Mouse (Mus musculus): ENCODE results near the gene Spata46. TPM values are rescaled to one million over a fixed set of nuclear protein-coding genes. Genes with fewer than 3 reads are reported as not detected.

The Spata46 gene
- polyA plus RNA-seq, 1 experiment from 2014 or later, result 1.5 TPM

- Histone ChIP-seq H3K27me3 (replicated peaks; ENCODE audit: low read depth, poor library complexity, severe bottlenecking) (no peaks in the 10 kb centered on the region), H3K27ac (replicated peaks) (no peak overlapping the region), H3K4me3 (no peak overlapping the region), H3K4me1 (peaks cover 5% of the 10 kb centered on the region; the same call in 1 of the 2 replicates), H3K9me3 (no peaks in the 10 kb centered on the region), H3K36me3 (replicated peaks) (no peaks in the 10 kb centered on the region)
- 63% methylated on average over 6 of the region's 6 CpGs for WGBS
- peak; percentile 25 for DNase-seq (ENCODE audit: low spot score)
Observed at GRCm38 (mm10) chr1:170303103-170303502, 5.5 kb upstream of the Spata46 start.

DNA sequence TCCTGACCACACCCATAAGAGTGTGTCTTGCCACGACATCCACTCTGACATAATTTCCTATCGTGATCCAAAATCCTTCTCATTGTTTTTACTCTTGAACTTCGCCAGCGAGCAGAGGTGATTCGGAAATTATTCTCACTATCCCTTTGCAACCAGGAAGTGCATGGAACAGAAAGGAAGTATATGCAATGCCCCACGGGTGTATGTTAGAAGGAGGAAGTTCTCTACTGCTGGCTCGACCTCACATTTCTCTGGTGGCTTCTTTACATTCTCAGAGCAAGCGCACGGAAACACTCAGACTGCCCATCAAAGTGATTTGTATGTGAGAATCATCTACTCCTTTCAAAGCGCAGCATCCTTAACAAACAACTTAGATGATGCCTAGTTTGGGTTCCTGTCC is 3.6 kb upstream of the Spata46 start:
- H3K36me3 ChIP-seq (replicated peaks), result no peaks in the 10 kb centered on the region
- no peaks in the 10 kb centered on the region for H3K27me3 ChIP-seq (replicated peaks; ENCODE audit: low read depth, poor library complexity, severe bottlenecking)
- WGBS, result 92% methylated on average over 10 of the region's 10 CpGs
- DNase-seq (ENCODE audit: low spot score), result no peak
- H3K4me1 ChIP-seq, result peaks cover 5% of the 10 kb centered on the region; the same call in 1 of the 2 replicates
- H3K9me3 ChIP-seq, result no peaks in the 10 kb centered on the region
- H3K4me3 ChIP-seq, result no peak overlapping the region
- H3K27ac ChIP-seq (replicated peaks), result no peak overlapping the region

- Histone ChIP-seq H3K9me3 (no peaks in the 10 kb centered on the region), H3K36me3 (replicated peaks) (no peaks in the 10 kb centered on the region), H3K27me3 (replicated peaks; ENCODE audit: low read depth, poor library complexity, severe bottlenecking) (no peaks in the 10 kb centered on the region), H3K27ac (replicated peaks) (no peak within 1 kb of the TSS), H3K4me1 (peaks cover 9% of the 10 kb centered on the region), H3K4me3 (no peak within 1 kb of the TSS)
- 94% methylated on average over 4 of the region's 4 CpGs for WGBS
- no peak for DNase-seq (ENCODE audit: low spot score)
Observed at GRCm38 (mm10) chr1:170306232-170306631, 2.4 kb upstream of the Spata46 start, which contains the start of gene Gm7694. Gene Gm7694 (minus strand): TSS chr1:170306332.

GRCm38 (mm10) chr1:170311431-170311830 is 2.8 kb downstream of the Spata46 start:
- DNase-seq (ENCODE audit: low spot score), result no peak
- no peaks in the 10 kb centered on the region for H3K9me3 ChIP-seq
- peaks cover 19% of the 10 kb centered on the region for H3K4me1 ChIP-seq
- H3K27me3 ChIP-seq (replicated peaks; ENCODE audit: low read depth, poor library complexity, severe bottlenecking), result no peaks in the 10 kb centered on the region
- H3K36me3 ChIP-seq (replicated peaks), result no peaks in the 10 kb centered on the region
- no peak overlapping the region for H3K27ac ChIP-seq (replicated peaks)
- H3K4me3 ChIP-seq, result no peak overlapping the region
- WGBS, result 74% methylated on average over 6 of the region's 6 CpGs

- Histone ChIP-seq H3K27me3 (replicated peaks; ENCODE audit: low read depth, poor library complexity, severe bottlenecking) (no peaks in the 10 kb centered on the region), H3K27ac (replicated peaks) (no peak overlapping the region), H3K9me3 (no peaks in the 10 kb centered on the region), H3K36me3 (replicated peaks) (no peaks in the 10 kb centered on the region), H3K4me3 (no peak overlapping the region), H3K4me1 (no peaks in the 10 kb centered on the region)
- DNase-seq (ENCODE audit: low spot score), result no peak
- 95% methylated on average over 2 of the region's 2 CpGs for WGBS
Observed at GRCm38 (mm10) chr1:170322046-170322445, 13.4 kb downstream of the Spata46 start.

DNA sequence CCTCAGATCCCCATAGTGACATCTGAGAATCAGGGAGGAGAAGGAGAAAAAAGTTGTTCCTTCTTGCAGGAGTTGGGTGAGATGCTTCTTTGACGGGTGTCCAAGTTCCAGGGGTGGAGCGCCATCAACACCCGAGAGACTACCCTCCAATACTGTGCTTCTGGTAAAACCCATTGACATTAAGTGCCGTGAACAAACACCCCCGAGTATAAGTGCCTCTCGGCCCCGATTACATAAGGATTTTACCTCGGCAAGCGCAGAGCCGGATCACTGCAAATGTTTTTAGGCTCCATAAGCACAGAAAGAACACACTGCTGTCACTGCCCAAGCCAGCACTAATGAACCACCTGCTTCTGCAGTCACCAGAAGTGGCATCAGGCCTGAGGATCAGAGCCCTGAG is 14.4 kb downstream of the Spata46 start:
- H3K4me3 ChIP-seq, result no peak overlapping the region

GRCm38 (mm10) chr1:170324312-170324711 is 15.7 kb downstream of the Spata46 start:
- Histone ChIP-seq H3K9me3 (no peaks in the 10 kb centered on the region), H3K36me3 (replicated peaks) (no peaks in the 10 kb centered on the region), H3K27ac (replicated peaks) (no peak overlapping the region), H3K4me1 (peaks cover 8% of the 10 kb centered on the region), H3K4me3 (no peak overlapping the region), H3K27me3 (replicated peaks; ENCODE audit: low read depth, poor library complexity, severe bottlenecking) (no peaks in the 10 kb centered on the region)
- 84% methylated on average over 1 of the region's 1 CpGs for WGBS
- DNase-seq (ENCODE audit: low spot score), result no peak

More for the DNA sequence above, 14.4 kb downstream of the Spata46 start:
- Histone ChIP-seq H3K27ac (replicated peaks) (no peak overlapping the region), H3K4me1 (peaks cover 2% of the 10 kb centered on the region; the same call in 1 of the 2 replicates), H3K36me3 (replicated peaks) (no peaks in the 10 kb centered on the region), H3K27me3 (replicated peaks; ENCODE audit: low read depth, poor library complexity, severe bottlenecking) (no peaks in the 10 kb centered on the region), H3K9me3 (no peaks in the 10 kb centered on the region)
- DNase-seq (ENCODE audit: low spot score), result no peak
- WGBS, result 93% methylated on average over 10 of the region's 10 CpGs

- Histone ChIP-seq H3K4me1 (peaks cover 8% of the 10 kb centered on the region), H3K4me3 (no peak overlapping the region)
Observed at GRCm38 (mm10) chr1:170325277-170325676, 16.7 kb downstream of the Spata46 start.

DNA sequence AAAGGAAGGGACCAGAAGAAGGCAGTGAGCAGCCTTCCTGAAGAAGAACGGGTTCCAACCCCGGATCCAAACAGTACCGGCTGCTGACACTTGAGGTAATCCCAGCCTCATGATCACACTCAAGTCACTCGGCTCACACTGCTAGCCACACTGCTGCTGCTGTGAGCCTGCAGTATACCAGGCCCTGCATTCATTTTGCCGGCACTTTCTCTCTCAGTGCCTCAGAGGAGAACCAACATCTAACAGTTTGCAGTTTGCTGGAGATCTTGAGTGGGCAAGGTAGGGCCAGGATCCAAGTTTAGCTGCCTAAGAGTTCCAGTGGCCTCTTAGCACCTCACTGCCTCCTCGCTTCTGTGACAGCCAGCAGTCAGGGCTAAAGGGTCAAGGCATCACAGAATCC is 23.3 kb downstream of the Spata46 start:
- H3K4me1 ChIP-seq, result peaks cover 14% of the 10 kb centered on the region
- H3K27ac ChIP-seq (replicated peaks), result no peak overlapping the region
- no peaks in the 10 kb centered on the region for H3K9me3 ChIP-seq
- H3K27me3 ChIP-seq (replicated peaks; ENCODE audit: low read depth, poor library complexity, severe bottlenecking), result no peaks in the 10 kb centered on the region
- 66% methylated on average over 6 of the region's 6 CpGs for WGBS
- no peak for DNase-seq (ENCODE audit: low spot score)
- H3K36me3 ChIP-seq (replicated peaks), result no peaks in the 10 kb centered on the region
- no peak overlapping the region for H3K4me3 ChIP-seq

More at GRCm38 (mm10) chr1:170325277-170325676, 16.7 kb downstream of the Spata46 start:
- Histone ChIP-seq H3K27me3 (replicated peaks; ENCODE audit: low read depth, poor library complexity, severe bottlenecking) (no peaks in the 10 kb centered on the region), H3K9me3 (no peaks in the 10 kb centered on the region), H3K27ac (replicated peaks) (no peak overlapping the region), H3K36me3 (replicated peaks) (no peaks in the 10 kb centered on the region)
- 89% methylated on average over 4 of the region's 4 CpGs for WGBS
- DNase-seq (ENCODE audit: low spot score), result no peak

- Histone ChIP-seq H3K4me1 (peaks cover 14% of the 10 kb centered on the region), H3K27ac (replicated peaks) (no peak overlapping the region), H3K4me3 (no peak overlapping the region), H3K9me3 (no peaks in the 10 kb centered on the region), H3K36me3 (replicated peaks) (no peaks in the 10 kb centered on the region), H3K27me3 (replicated peaks; ENCODE audit: low read depth, poor library complexity, severe bottlenecking) (no peaks in the 10 kb centered on the region)
- DNase-seq (ENCODE audit: low spot score), result no peak
- 79% methylated on average over 4 of the region's 4 CpGs for WGBS
Observed at GRCm38 (mm10) chr1:170332775-170333174, 24.2 kb downstream of the Spata46 start.

DNA sequence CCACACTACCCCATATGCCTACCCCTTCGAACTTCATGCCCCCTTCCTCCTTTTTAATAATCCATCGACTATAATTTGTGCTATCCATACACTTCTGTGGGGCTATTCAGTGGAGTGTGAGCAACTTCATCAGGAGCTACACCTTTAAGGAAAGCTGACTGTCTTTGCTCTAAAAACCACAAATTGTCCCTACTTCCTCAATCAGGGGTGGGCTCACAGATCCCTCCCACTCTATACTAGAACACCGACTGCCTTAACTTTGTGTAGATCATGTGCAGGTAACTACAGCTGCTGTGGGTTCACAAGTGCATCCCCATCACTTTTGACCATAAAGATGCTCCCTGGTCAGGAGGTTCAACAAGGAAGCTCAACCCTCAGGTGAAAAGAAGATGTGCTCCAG is 31.3 kb downstream of the Spata46 start:
- Histone ChIP-seq H3K27me3 (replicated peaks; ENCODE audit: low read depth, poor library complexity, severe bottlenecking) (no peaks in the 10 kb centered on the region), H3K4me3 (no peak overlapping the region), H3K36me3 (replicated peaks) (no peaks in the 10 kb centered on the region), H3K27ac (replicated peaks) (no peak overlapping the region), H3K4me1 (no peaks in the 10 kb centered on the region), H3K9me3 (no peaks in the 10 kb centered on the region)
- WGBS, result 90% methylated on average over 3 of the region's 3 CpGs
- no peak for DNase-seq (ENCODE audit: low spot score)

DNA sequence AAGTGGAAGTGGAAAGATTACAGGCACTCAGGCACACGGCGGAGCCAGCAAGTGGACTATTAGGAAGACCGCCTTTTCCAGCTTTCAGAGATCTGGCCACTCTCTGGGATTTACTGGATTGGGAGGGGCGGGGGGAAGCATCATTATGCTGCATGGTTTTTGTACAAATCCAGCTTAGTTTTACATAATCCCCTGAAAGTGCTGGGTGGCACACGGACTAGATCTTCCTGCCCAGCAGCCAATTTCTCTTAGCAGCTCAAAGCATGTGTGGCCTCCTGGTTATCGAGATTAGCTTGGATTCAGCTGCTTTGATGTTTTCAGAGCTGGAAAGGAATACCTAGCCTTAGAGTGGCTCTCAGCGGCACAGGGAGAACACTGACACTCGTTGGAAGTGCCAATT is 34.5 kb downstream of the Spata46 start:
- H3K4me3 ChIP-seq, result no peak overlapping the region
- H3K4me1 ChIP-seq, result no peaks in the 10 kb centered on the region
- H3K27me3 ChIP-seq (replicated peaks; ENCODE audit: low read depth, poor library complexity, severe bottlenecking), result no peaks in the 10 kb centered on the region
- 68% methylated on average over 8 of the region's 8 CpGs for WGBS
- no peak for DNase-seq (ENCODE audit: low spot score)
- no peaks in the 10 kb centered on the region for H3K36me3 ChIP-seq (replicated peaks)
- no peaks in the 10 kb centered on the region for H3K9me3 ChIP-seq
- H3K27ac ChIP-seq (replicated peaks), result no peak overlapping the region

- Histone ChIP-seq H3K4me3 (no peak overlapping the region), H3K27me3 (replicated peaks; ENCODE audit: low read depth, poor library complexity, severe bottlenecking) (no peaks in the 10 kb centered on the region), H3K4me1 (no peaks in the 10 kb centered on the region), H3K36me3 (replicated peaks) (no peaks in the 10 kb centered on the region), H3K27ac (replicated peaks) (no peak overlapping the region), H3K9me3 (no peaks in the 10 kb centered on the region)
- DNase-seq (ENCODE audit: low spot score), result no peak
- 98% methylated on average over 4 of the region's 4 CpGs for WGBS
Observed at GRCm38 (mm10) chr1:170343906-170344305, 35.3 kb downstream of the Spata46 start.

- 82% methylated on average over 3 of the region's 3 CpGs for WGBS
- no peaks in the 10 kb centered on the region for H3K9me3 ChIP-seq
- no peaks in the 10 kb centered on the region for H3K36me3 ChIP-seq (replicated peaks)
- no peak overlapping the region for H3K4me3 ChIP-seq
- H3K27ac ChIP-seq (replicated peaks), result no peak overlapping the region
- DNase-seq (ENCODE audit: low spot score), result no peak
- no peaks in the 10 kb centered on the region for H3K27me3 ChIP-seq (replicated peaks; ENCODE audit: low read depth, poor library complexity, severe bottlenecking)
- H3K4me1 ChIP-seq, result no peaks in the 10 kb centered on the region
Observed at GRCm38 (mm10) chr1:170346266-170346665, 37.7 kb downstream of the Spata46 start.
